ENCODE assay signal across 9 mouse cellular contexts in the genomic region with DNA sequence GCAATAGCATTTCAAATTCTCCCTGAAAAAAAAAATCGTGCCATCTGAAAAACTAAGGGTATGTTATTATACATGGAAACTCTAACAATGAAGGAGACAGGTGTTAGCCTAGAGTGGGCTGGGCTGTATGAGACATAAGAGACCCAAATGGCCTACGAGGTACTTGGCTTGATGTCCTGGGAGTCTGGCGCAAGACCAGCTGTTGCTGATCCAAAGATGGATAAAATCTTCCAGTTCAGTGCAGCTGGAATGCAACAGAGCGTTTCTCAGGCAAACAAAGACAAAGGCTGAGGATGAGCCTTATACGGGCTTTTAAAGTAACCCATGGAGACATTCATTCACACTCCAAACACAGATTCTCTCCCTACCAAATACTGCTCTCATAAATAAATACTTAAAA. TPM values are rescaled to one million over a fixed set of nuclear protein-coding genes. Genes with fewer than 3 reads are reported as not detected.
A peak's percentile ranks its signal among the peaks of the same experiment; 100 is the strongest.
DNase-seq lines count a peak whose midpoint lies in the region; ATAC-seq lines count a peak whose summit lies in the region.
"Had no signal": no experiment of that assay in that cellular context is flagged by ENCODE, and none has a peak within 500 bp of the region (broad histone marks: within the 10 kb centered on the region; RNA-seq: fewer than 3 reads in every experiment).

No protein-coding gene starts in this region.

- 39% methylated on average over 5 of the region's 5 CpGs for WGBS in intestine, embryonic 15.5 days
- WGBS in intestine, embryonic 16.5 days = 50% methylated on average over 5 of the region's 5 CpGs
- 41% methylated on average over 5 of the region's 5 CpGs for WGBS in embryonic facial prominence, embryonic 15.5 days
- 39% methylated on average over 5 of the region's 5 CpGs for WGBS in lung, embryonic 16.5 days

- ATAC-seq in intestine, embryonic 15.5 days = peak; percentile 58
- no peak for ATAC-seq in intestine, embryonic 16.5 days
- ATAC-seq in embryonic facial prominence, embryonic 15.5 days (ENCODE audit: insufficient number of reproducible peaks, low FRiP score, low TSS enrichment, low read depth) = no peak
- ATAC-seq in lung, embryonic 16.5 days (ENCODE audit: low read depth) = peak; percentile 47; the same call in 1 of the 2 replicates
- ATAC-seq in activated CD4-positive, CD25-positive, alpha-beta regulatory T cell, adult 4 months = no peak

- H3K36me3 ChIP-seq in intestine, embryonic 15.5 days = no peaks in the 10 kb centered on the region
- no peaks in the 10 kb centered on the region for H3K36me3 ChIP-seq in intestine, embryonic 16.5 days (ENCODE audit: control insufficient read depth, insufficient read depth, low read length)
- no peaks in the 10 kb centered on the region for H3K36me3 ChIP-seq in embryonic facial prominence, embryonic 15.5 days
- H3K36me3 ChIP-seq in lung, embryonic 16.5 days (ENCODE audit: control insufficient read depth, insufficient read depth, low read length) = no peaks in the 10 kb centered on the region
- H3K36me3 ChIP-seq: embryonic facial prominence, embryonic 13.5 days had no signal

- DNase-seq in adrenal gland, postnatal 14 days = peak; percentile 37
- no peak for DNase-seq in right cerebral cortex, adult 2 months (ENCODE audit: low spot score in 2 of 2)
- no peak for DNase-seq in neural tube, embryonic 10.5 days (ENCODE audit: extremely low spot score, low spot score)

- no peak overlapping the region for H3K4me2 ChIP-seq in intestine, embryonic 15.5 days (replicated peaks)
- no peak overlapping the region for H3K4me2 ChIP-seq in intestine, embryonic 16.5 days (ENCODE audit: low read depth, low read length)
- H3K4me2 ChIP-seq in embryonic facial prominence, embryonic 15.5 days (replicated peaks) = no peak overlapping the region
- H3K4me2 ChIP-seq in lung, embryonic 16.5 days (ENCODE audit: low read depth, low read length) = no peak overlapping the region
- H3K4me2 ChIP-seq: embryonic facial prominence, embryonic 13.5 days had no signal

- H3K9ac ChIP-seq in intestine, embryonic 15.5 days = no peak overlapping the region
- no peak overlapping the region for H3K9ac ChIP-seq in intestine, embryonic 16.5 days (ENCODE audit: low read depth, low read length)
- H3K9ac ChIP-seq in embryonic facial prominence, embryonic 15.5 days = no peak overlapping the region
- no peak overlapping the region for H3K9ac ChIP-seq in lung, embryonic 16.5 days (ENCODE audit: low read length)
- H3K9ac ChIP-seq: embryonic facial prominence, embryonic 13.5 days had no signal

- no peaks in the 10 kb centered on the region for H3K27me3 ChIP-seq in intestine, embryonic 15.5 days (replicated peaks)
- no peaks in the 10 kb centered on the region for H3K27me3 ChIP-seq in intestine, embryonic 16.5 days (replicated peaks; ENCODE audit: control insufficient read depth, insufficient read depth, low read length)
- H3K27me3 ChIP-seq in embryonic facial prominence, embryonic 15.5 days = no peaks in the 10 kb centered on the region
- no peaks in the 10 kb centered on the region for H3K27me3 ChIP-seq in lung, embryonic 16.5 days (ENCODE audit: control insufficient read depth, insufficient read depth, low read depth, low read length)
- H3K27me3 ChIP-seq: embryonic facial prominence, embryonic 13.5 days had no signal

- 0 out of 2 replicates have a peak, but pooled peaks cover 5% of the 10 kb centered on the region for H3K4me1 ChIP-seq in intestine, embryonic 15.5 days (replicated peaks)
- no peaks in the 10 kb centered on the region for H3K4me1 ChIP-seq in intestine, embryonic 16.5 days (ENCODE audit: control insufficient read depth, insufficient read depth, low read length)
- no peaks in the 10 kb centered on the region for H3K4me1 ChIP-seq in embryonic facial prominence, embryonic 15.5 days
- peaks cover 10% of the 10 kb centered on the region for H3K4me1 ChIP-seq in lung, embryonic 16.5 days (replicated peaks; ENCODE audit: control insufficient read depth, insufficient read depth, low read length)

- H3K9me3 ChIP-seq in intestine, embryonic 15.5 days = no peaks in the 10 kb centered on the region
- H3K9me3 ChIP-seq in intestine, embryonic 16.5 days (ENCODE audit: control insufficient read depth, low read length) = no peaks in the 10 kb centered on the region
- H3K9me3 ChIP-seq in embryonic facial prominence, embryonic 15.5 days (replicated peaks) = no peaks in the 10 kb centered on the region
- H3K9me3 ChIP-seq in lung, embryonic 16.5 days (ENCODE audit: control insufficient read depth, low read length) = no peaks in the 10 kb centered on the region
- H3K9me3 ChIP-seq: embryonic facial prominence, embryonic 13.5 days had no signal

- H3K4me3 ChIP-seq in intestine, embryonic 15.5 days (replicated peaks) = no peak overlapping the region
- H3K4me3 ChIP-seq in intestine, embryonic 16.5 days (ENCODE audit: low read length) = no peak overlapping the region
- no peak overlapping the region for H3K4me3 ChIP-seq in embryonic facial prominence, embryonic 15.5 days (replicated peaks)
- no peak overlapping the region for H3K4me3 ChIP-seq in lung, embryonic 16.5 days (ENCODE audit: low read length)
- H3K4me3 ChIP-seq: embryonic facial prominence, embryonic 13.5 days had no signal

- H3K27ac ChIP-seq in intestine, embryonic 15.5 days = 0 out of 2 replicates have a peak overlapping the region, but pooled peaks have one; percentile 15
- H3K27ac ChIP-seq in intestine, embryonic 16.5 days (ENCODE audit: low read length) = no peak overlapping the region
- H3K27ac ChIP-seq in embryonic facial prominence, embryonic 15.5 days (replicated peaks) = peak overlapping the region; percentile 9; the same call in 1 of the 2 replicates
- H3K27ac ChIP-seq in lung, embryonic 16.5 days (ENCODE audit: low read length) = peak overlapping the region; percentile 24

RNA-seq across cellular contexts. Expression of a gene that starts 13.1 kb away (rescaled TPM):
- 7.4 and 8.0 TPM in 2 replicates for polyA plus RNA-seq in intestine, embryonic 15.5 days (2015; fragmentation: Nextera tagmentation; extraction: Ambion mirVana)
- polyA plus RNA-seq in intestine, embryonic 16.5 days (2015; fragmentation: Nextera tagmentation; extraction: Ambion mirVana) = 6.1 and 6.5 TPM in 2 replicates
- total RNA-seq in adrenal gland, postnatal 14 days (2021) = 7.1 and 7.6 TPM in 2 replicates
- 8.9 and 9.5 TPM in 2 replicates for polyA plus RNA-seq in embryonic facial prominence, embryonic 15.5 days (2015; fragmentation: Nextera tagmentation; extraction: Ambion mirVana)
- 10.2 and 10.5 TPM in 2 replicates for polyA plus RNA-seq in lung, embryonic 16.5 days (2015; fragmentation: Nextera tagmentation; extraction: Ambion mirVana)
- polyA plus RNA-seq in activated CD4-positive, CD25-positive, alpha-beta regulatory T cell, adult 4 months (2017; shearing (Covaris generic)) = under 1 TPM in 1 of 2 experiments, not detected in 1; 0.22 TPM

RNA-seq across cellular contexts. Expression of a gene that starts 32.6 kb away (rescaled TPM):
- polyA plus RNA-seq in intestine, embryonic 15.5 days (2015; fragmentation: Nextera tagmentation; extraction: Ambion mirVana) = 6.3 and 6.9 TPM in 2 replicates
- 4.3 and 5.3 TPM in 2 replicates for polyA plus RNA-seq in intestine, embryonic 16.5 days (2015; fragmentation: Nextera tagmentation; extraction: Ambion mirVana)
- 18.9 and 19.6 TPM in 2 replicates for total RNA-seq in adrenal gland, postnatal 14 days (2021)
- polyA plus RNA-seq in embryonic facial prominence, embryonic 15.5 days (2015; fragmentation: Nextera tagmentation; extraction: Ambion mirVana) = 6.8 and 7.9 TPM in 2 replicates
- 7.8 and 8.6 TPM in 2 replicates for polyA plus RNA-seq in lung, embryonic 16.5 days (2015; fragmentation: Nextera tagmentation; extraction: Ambion mirVana)
- 10 to 100 TPM; 53.7 to 64.8 TPM for polyA plus RNA-seq in activated CD4-positive, CD25-positive, alpha-beta regulatory T cell, adult 4 months (2017; shearing (Covaris generic))

Comparison
In these comparisons a context has a peak if more than half of its experiments do, and no peak if none do; other contexts are left out.
1. ATAC-seq: peak in intestine, embryonic 15.5 days (single experiment) and lung, embryonic 16.5 days (single experiment); none in intestine, embryonic 16.5 days (single experiment), embryonic facial prominence, embryonic 15.5 days (single experiment) and activated CD4-positive, CD25-positive, alpha-beta regulatory T cell, adult 4 months (single experiment).